Mouse (Mus musculus) NIH3T3 (cell line): ENCODE measurements around the gene Gm10260.

Experiments used
- DNase-seq: peaks from one replicate; pipeline ENCODE4 v3.0.0-alpha.2; 2012; ENCODE audit warnings: low read depth

The Gm10260 gene

DNA sequence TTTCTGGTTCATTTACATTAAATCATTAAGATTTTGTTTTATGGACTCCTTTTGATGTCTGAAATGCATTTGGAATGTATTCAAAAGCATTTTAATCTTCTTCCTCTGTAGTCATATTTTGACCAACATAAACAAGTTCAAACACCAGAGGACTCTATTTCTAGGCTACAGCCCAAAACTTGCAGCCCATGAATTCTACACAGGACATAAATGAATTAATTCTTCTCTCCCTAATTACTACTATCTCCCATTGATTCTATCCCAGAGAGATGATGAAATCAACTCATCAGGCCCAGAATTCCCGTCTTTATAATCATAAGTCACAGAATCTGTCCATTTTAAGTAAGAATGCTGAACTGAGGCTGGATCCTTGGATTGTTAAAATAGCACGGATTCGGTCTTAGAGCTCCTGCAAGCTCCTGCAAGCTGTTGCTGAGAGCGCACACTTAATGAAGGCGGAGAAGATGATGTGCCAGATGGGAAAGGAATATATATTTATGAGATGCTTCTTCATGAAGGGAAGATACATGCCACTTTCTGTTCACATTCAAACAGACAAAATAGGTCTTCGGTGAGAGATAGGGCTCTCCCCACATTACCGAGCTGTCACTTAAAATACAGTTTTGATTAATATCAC lies 7.7 kb upstream of the Gm10260 start:
- no peak for DNase-seq

DNA sequence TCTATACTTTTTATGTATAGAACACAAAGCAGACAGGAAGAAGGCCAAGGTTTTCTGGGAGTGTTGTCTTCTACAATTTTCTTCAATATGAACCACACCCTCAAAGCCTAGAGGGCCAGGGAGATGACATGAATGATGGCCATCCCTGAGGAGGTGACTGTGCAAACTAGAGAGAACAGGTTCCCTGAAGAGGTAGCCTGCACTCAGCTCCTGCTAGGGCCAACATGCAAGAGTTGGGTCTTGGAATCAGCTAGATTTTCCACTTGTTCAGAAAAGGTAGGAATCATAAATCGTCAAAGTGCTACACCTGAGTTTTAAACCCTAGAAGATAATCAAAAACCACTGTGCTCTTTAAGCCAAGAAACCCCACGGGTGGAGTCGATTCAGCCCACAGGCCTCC lies 6.2 kb upstream of the Gm10260 start:
- no peak for DNase-seq

DNA sequence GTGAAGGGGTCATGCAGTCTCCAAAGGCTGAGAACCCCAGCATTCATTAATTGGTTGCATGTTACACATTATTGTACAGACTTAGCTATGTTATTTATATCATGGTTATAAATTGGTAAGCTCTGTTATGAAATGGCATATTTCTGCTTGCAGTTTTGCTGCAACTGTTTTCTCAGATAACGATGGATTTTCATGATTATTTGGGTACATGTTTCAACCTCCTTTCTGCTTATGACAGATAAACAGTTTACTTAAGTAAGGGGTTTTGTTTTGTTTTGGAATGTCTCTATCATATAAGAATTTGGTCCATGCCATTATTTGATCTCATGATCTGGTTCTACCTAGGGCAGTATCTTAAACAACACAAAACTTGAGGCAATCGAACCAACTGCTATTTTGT lies 5.5 kb upstream of the Gm10260 start:
- no peak for DNase-seq

DNA sequence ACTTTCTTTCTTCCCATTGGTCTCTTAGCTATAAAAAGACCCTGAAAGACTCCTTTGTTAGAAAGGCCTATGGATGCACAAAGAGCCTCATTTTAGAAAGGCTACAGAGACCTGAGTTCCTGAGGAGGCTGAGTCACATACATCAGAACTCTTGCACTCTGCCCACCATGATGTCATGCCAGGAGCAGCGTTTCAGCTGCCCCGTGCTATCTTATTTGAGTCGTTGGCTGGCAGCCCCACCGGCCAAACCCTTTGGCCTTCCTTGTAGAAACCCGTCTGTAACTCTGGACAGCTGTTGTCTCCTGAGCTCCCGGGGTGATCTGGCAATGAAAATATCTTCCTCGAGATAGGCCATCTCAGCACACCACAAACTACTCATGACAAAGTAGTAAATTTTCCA lies 3.6 kb upstream of the Gm10260 start:
- DNase-seq, result peak; percentile 84

DNA sequence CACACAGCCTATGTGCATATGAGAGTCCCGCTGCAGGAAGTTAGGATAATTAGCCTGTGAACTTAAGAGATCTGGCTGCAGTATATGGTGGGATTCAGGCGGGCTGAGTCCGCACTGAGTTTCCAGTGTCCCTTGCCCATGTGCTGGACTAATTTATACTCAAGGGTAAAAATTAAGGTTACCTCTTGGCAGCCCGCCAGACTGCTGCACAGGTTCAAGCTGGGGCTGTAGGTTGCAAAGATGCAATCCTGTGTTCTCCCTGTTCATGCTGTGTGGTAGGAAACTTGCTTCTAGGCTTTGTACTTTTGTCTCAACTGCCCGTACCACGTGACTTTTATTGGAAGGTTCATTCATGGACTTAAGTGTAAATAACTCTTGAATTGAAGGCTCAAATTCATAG lies 3.0 kb upstream of the Gm10260 start:
- peak; percentile 10 for DNase-seq

DNA sequence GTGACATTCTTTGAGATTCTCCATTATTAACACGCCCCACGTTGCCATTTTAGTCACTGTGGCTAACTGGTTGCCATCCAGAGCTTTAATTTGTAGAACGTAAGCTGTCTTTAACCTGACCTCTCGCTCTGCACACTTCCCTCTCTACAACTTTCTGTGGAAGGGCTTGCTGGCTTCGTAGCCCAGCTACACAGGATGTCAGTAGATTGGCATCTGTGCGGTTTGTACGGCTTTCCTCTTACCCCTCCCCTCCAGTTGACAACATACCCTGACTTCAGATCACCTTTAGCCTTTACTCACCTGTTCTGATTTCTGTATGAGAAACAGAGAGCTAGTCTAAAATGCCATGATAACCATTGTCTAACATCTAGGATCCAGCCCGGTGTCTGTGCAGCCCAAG lies 1.7 kb upstream of the Gm10260 start:
- no peak for DNase-seq

DNA sequence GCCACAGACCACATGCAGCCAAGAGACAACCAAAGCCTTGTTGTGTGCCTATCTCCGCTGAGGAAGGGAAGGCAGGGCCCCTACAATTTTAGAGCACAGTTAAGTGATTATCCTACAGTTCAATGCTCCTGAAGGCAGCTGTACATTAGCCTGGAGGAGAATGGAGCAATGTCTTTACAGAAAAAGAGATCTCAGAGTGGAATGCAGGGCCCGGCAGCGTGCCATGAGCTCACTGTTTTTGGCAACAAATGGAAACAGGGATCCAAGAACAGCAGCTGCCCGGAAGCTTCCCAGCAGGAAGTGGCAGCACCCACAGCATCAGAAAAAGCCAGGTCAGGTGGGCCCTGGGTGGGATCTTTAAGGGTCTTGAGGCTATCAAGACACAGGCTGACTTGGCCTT lies 3.4 kb downstream of the Gm10260 start:
- DNase-seq, result peak; percentile 33

DNA sequence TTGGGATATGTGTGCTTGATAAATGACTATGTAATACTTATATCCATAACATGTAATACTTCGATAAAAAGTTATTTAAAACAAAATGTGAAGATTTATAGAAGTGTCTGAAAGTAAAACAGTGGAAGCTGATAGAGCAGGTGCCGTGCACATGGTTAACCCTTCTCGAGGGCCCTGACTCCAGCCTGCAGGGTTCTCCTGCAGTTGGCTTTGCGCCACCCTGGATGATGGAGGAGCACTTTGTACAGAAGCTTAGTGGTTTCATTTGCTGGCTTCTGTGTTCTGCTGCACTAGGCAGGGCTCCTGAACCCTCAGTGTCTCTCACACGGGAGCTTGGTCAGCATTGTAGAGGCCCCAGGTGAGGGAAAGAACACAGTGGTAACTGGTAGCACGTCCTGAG lies 4.3 kb downstream of the Gm10260 start:
- no peak for DNase-seq

DNA sequence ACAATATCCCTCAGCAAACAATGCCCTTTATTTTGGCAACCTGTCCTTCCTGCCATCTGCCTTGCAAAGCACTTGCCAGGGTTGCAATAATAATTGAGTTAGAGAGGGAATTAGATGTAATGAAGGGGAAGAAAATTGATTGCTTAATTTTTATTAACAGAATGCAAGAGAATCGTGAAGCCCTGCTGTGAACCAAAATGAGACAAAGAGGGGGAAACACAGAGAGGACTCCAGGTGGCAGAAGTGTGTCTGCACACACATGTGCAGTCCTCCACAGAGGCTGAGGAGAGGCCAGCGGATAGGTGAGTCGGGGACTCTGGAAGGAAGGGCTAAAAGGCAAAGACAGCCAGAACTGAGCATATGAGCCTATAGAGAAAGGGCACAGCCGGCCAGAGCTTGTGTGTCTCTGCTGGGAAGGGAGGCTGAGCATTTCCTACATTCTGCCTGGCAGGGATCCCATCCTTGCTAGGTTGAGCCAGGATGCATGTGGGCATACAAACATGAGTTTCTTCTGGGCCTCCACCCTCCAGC lies 9.5 kb downstream of the Gm10260 start:
- DNase-seq, result peak; percentile 44

DNA sequence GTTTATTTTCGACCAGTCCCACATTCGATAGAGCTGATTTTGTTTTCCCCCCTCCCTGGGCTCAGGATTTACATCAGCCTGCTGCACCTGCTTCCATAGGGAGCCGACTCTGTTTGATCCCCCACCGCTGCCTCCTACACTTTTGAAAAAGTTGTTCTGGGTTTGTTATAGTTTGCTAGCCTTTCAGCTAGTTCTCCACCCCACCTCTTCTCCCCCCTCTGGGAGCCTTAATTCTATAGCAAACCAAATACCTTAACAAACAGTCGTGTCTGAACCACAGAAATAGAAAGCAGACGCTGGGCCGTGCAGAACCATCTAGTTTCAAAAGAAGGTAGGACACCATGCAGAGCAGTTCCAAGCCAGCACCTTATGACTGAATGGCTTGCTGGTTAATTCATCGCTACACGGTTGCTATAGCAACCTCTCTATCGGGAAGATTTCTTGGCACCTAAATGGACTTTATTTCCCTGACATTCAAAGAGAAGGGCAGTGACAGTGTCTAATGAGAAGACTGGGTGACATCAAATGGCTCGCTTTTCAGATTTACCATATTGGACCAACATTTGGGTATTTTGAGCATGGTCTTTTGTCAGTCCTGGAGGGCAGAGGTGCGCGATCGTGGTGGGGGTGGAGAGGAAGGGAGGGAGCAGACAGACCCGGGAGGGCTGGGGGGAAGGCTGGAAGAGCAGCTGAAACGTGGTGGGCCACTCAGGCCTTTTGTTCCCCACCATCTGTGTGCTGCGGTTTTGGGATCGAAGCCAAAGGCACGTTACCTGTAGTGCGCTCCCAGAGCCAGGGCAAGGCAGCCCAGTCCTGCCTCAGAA lies 13.2 kb downstream of the Gm10260 start:
- no peak for DNase-seq

DNA sequence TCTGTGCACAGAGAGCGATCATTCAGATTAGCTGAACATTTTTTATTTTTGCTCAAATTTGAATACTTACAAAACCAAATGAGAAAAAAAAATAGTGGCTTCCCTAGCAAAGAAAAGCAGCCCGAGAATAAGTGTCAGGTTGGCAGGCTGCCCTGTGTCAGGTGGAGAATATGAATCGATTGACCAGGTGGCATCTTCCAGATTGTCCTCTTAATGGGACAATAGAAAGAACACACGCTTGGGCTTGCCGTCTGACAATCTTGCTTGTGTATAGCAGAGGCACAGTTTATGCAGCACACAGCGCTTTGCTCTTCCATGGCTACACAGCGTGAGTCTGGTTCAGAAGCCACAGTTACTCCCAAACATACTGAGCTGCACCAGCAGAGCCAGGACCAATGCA lies 15.8 kb downstream of the Gm10260 start:
- no peak for DNase-seq

DNA sequence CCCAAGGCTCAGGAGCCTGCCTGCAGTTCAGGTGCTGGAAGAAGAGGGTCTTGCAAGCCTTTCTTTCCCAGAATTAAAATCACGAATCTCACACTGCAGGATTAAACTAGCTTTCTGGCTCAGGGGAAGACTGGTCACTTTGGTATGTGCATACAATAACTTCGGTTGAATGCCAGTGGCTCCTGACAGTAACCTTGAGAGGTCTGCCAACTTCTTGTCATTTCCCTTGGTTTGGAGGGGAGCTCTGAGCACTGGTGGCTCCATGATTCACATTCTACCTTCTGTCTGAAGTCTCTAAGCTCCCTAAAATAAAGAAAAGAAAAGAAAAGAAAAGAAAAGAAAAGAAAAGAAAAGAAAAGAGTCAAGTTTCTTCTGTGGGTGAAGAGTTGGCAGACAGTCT lies 16.4 kb downstream of the Gm10260 start:
- no peak for DNase-seq

DNA sequence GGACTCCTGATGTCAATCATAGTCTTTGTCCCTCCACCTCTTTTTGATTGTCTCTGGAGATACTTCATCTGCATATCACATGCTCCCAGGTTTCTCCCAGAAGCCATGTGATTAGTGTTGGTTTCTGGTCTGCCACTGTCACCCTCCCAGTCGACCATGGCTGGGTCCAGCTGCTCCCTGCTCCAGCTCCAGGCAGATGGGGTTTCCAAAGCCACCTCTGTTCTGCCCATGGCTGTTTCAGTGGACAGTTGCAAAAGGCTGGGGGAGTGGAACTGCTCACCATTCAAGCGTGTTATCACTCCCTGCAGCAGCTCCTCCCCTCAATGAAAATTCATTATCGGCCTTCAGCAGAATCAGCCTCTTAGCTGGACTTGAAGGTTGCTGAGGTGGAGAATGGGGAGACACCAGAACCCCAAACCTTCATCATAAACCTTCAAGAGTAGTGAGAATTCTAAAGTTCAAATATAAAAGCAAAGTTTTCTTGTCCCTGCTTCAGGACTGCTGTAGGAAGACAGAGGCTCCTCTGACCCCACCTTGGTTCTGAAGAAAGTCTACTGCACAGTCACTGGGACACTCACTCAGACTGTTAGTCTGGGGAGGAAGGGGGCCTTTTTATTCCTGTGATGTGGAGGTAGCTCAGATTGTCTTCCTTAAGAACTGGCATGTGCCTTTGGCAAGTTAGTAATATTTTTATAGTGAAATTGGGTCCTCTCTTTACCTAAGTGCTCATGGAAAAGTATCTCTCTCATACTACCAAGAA lies 17.0 kb downstream of the Gm10260 start:
- DNase-seq, result no peak

DNA sequence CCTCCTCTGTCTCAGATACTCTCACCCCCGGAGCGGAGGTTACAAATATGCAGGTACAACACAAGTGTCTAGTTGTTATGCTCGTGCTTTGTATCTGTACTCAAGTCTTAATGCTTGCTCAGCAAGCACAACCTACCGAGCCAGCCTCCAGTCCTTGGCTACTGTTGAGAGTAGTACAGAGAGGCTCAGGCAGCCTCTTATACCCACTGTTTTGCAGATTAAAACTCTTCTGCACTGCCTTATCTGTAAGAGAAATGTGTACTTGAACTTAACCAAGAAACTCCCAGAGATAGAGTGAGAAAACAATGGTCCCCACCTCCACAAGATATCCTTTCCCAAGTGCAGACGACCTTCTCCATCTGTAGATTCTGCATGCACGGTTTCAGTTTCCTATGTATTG lies 24.5 kb downstream of the Gm10260 start:
- no peak for DNase-seq

DNA sequence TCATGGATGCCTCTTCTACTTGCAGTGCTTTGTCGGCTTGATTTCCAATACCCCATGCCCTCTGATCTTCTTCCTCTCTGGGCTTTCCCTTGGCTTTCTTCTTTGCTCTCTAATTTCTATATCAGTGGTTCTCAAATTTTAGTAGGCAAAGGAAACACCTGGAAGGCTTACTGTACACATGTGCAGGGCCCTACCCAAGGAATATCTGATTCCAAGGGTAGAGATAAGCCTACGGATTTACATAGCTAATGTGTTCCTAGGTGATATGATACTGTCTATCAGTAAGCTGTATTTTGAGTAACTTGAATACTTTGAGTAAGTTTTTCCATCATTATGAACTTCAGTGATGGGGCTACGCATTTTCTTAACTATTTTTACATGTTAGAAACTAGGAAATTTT lies 25.7 kb downstream of the Gm10260 start:
- no peak for DNase-seq

DNA sequence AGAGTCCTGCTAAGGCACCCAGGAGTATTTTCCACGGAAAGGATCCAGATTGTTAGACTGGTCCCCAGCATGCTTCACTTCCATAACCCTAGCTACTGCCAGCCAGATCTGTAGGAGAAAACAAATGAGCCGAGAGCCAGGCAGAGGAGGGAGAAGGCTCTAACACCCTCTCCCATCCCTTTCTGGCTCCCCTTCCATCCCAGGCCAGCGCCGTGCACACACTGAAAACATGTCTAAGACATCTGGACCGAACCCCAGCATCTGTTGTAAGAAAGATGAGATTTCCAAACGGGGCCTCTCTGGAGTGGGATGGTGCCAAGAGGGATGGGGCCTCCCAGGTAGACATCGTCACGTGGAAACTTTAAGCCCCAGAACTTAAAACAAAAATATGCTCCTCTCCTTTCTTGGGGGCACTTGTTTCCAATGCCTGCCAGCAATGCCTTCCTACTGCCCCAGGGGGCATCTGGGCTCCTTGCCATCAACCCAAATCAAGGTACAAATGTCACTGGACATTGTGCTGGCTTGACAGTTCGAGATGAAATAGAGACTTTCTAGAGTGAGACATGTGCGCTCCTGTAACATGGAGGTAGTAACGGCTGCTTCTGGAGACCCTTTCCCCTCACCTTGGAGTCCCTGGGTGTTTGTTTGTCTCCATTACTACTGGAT lies 35.1 kb downstream of the Gm10260 start:
- DNase-seq, result peak; percentile 26

DNA sequence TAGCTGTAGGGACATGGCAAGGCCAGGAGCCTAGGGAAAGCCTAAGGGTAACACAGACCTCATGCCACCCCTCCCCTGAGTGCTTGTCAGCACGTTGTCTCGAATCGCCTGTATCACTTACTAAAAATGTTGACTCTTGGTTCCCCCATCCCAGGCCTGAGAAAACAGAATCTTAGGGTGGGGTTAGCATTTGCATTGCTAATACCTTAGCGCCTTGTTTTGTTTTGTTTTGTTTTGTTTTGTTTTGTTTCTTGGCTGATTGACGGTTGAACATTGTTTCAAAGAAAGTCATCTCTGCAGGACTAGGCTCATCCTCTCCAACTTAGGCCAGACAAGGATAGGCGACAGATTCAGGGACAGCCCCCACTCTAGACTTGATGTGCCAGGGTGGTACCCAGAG lies 35.9 kb downstream of the Gm10260 start:
- DNase-seq, result no peak

DNA sequence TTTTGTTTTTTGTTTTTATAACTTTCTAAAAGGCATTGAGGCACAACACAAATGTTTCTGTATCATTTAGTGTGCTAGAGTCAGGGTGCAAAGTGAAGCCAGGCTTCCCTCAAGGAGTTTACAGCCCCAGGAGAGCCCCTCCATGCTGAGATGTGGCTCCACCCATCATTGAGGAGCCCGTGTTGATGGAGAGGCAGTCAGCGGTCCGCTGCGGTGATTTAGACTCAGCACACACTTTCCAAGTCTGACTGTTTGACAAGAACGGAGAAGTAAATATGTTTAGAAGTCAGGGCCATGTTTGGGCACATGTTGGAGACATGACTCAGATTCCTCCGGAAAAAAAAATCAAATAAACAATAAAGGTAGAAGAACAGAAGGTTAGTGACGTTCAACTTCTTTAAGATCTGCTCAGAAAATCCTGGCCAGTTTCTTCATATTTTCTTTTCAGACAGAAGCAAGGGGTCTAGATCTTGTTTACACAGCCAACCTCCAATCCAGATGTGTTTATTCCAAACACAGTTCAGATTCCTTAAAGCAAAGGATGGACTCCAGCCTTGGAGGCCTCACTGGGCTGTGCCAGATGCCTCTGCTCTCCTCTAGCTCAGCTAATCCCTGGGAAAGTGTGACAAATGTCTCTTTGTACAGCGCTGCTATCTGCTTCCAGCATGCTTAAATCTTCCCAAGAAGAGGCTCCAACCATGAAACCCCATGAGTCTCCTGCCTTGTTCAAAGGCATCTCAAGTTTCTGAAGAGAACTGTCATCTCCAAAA lies 47.7 kb downstream of the Gm10260 start:
- peak; percentile 4 for DNase-seq

DNA sequence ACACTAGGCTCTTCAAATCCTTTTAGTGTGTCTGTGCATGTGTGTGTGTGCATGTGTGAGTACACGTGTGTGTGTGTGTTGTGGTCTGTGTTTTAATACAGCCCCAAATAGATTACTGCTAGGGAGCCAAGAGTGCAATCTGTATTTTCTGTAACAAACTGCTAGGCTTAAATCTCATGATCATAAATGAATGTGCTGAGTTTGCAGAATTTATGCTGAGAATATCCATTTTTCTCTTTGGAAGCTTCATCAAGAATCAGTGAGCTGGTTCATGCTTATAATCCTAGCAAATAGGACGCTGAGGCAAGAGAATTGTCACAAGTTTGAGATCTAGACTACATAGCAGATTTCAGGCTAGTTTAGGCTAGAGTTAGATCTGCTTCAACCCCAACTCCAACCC lies 48.9 kb downstream of the Gm10260 start:
- no peak for DNase-seq
